Mouse (Mus musculus) left cerebral cortex, adult 8-10 months (tissue): ENCODE results near the gene Hdgfl2. TPM values are rescaled to one million over a fixed set of nuclear protein-coding genes. Genes with fewer than 3 reads are reported as not detected.

Experiments
- DNase-seq, 2 experiments: peaks; one replicate each; pipeline ENCODE4 v3.0.0; 2022; ENCODE audit warnings: low spot score in 2 of 2
- total RNA-seq, 4 experiments: library from RNA; stranded (reverse); gene quantifications; 2 replicates each; pipeline ENCODE4 v1.2.4; 2022

Gene Hdgfl2
- total RNA-seq, 4 experiments from 2014 or later: 95.3 to 115 (median 104) TPM

GRCm38 (mm10) chr17:56125276-56125630, 45.8 kb downstream of the Hdgfl2 start:
- no peak for DNase-seq

GRCm38 (mm10) chr17:56126175-56126574, 46.7 kb downstream of the Hdgfl2 start:
- DNase-seq: no peak

- DNase-seq: no peak
Observed at GRCm38 (mm10) chr17:56128246-56128645, 48.8 kb downstream of the Hdgfl2 start.

- DNase-seq: no peak
Observed at GRCm38 (mm10) chr17:56131136-56131535, 51.7 kb downstream of the Hdgfl2 start.

- no peak for DNase-seq
Observed at GRCm38 (mm10) chr17:56131814-56132213, 52.4 kb downstream of the Hdgfl2 start.

- DNase-seq: no peak
Observed at GRCm38 (mm10) chr17:56132661-56133060, 53.2 kb downstream of the Hdgfl2 start.

GRCm38 (mm10) chr17:56133457-56134363, 54.3 kb downstream of the Hdgfl2 start:
- DNase-seq: no peak

- DNase-seq: no peak
Observed at GRCm38 (mm10) chr17:56134463-56134971, 55.1 kb downstream of the Hdgfl2 start.

- no peak for DNase-seq
Observed at GRCm38 (mm10) chr17:56136558-56136957, 57.1 kb downstream of the Hdgfl2 start.

GRCm38 (mm10) chr17:56137839-56138613, 58.6 kb downstream of the Hdgfl2 start:
- DNase-seq: no peak

GRCm38 (mm10) chr17:56139355-56139754, 59.9 kb downstream of the Hdgfl2 start:
- DNase-seq: no peak

GRCm38 (mm10) chr17:56139858-56140595, 60.6 kb downstream of the Hdgfl2 start, which contains the start of gene Sema6b:
Gene Sema6b, minus strand, starts transcription at chr17:56140343.
- peak in 1 of 2 experiments; percentile 76 for DNase-seq

- peak in 1 of 2 experiments; percentile 71 for DNase-seq
Observed at GRCm38 (mm10) chr17:56141702-56142605, 62.5 kb downstream of the Hdgfl2 start.

- no peak for DNase-seq
Observed at GRCm38 (mm10) chr17:56144546-56144945, 65.1 kb downstream of the Hdgfl2 start.

GRCm38 (mm10) chr17:56146131-56146530, 66.7 kb downstream of the Hdgfl2 start:
- no peak for DNase-seq

GRCm38 (mm10) chr17:56147420-56147819, 68.0 kb downstream of the Hdgfl2 start:
- DNase-seq: no peak

- no peak for DNase-seq
Observed at GRCm38 (mm10) chr17:56148280-56148679, 68.8 kb downstream of the Hdgfl2 start.

- no peak for DNase-seq
Observed at GRCm38 (mm10) chr17:56148790-56149618, 69.6 kb downstream of the Hdgfl2 start.

GRCm38 (mm10) chr17:56149897-56150296, 70.5 kb downstream of the Hdgfl2 start:
- DNase-seq: no peak
